Mouse (Mus musculus): ENCODE measurements around the gene Olfr1472. TPM values are rescaled to one million over a fixed set of nuclear protein-coding genes. Genes with fewer than 3 reads are reported as not detected.
"Not testable (repeated sequence)": the region's sequence is repeated elsewhere in the genome, so short reads cannot be mapped to it uniquely, and the experiment has no call there.

The Olfr1472 gene
- not detected in 3 replicates for total RNA-seq (2017)

DNA sequence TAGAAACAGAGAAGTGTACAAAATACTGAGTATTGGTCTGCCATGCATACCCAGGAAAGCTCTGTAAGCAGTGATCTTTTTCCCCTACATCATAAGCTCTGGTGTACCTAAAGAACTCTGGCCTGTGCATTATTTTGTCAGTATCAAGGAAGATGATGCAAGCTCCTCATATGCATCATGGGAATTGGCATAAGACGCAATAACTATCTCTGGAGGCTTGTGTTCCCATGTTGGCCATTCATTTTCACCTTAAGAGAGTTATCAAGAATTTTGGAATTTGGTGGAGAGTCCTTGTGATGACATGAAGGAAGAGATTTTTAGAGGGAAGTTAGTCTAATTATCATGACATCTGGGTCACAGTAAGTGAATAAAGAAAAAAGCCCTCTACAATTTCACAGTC lies at the start of gene Olfr1472:
Gene Olfr1472 (minus strand): TSS at position 101 of the 400 bp plus-strand sequence.
- ATAC-seq (replicated peaks; ENCODE audit: insufficient number of reproducible peaks, low FRiP score, low TSS enrichment, poor library complexity, severe bottlenecking) = no peak

DNA sequence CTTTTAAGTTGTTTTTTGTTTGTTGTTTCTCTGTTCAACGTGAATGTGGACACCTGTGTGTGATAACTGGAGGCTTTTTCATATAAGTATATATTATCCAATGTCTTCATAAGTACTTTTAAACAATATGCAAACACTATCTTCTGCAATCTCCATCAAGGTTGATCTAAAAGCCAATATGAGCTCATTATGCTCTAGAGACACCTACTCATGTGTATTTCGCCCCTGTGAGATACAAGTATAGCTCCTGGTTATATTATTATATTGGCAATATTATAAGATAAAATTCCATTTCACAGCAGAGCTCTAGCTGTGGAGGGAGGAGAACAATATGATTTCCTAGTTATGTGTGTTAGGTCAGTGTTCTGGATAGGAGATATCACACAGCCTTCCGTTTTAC lies 44.4 kb upstream of the Olfr1472 start, which contains the start of gene Olfr1477:
Gene Olfr1477 (plus strand): TSS at position 301 of the 400 bp plus-strand sequence.
- no peak for ATAC-seq (replicated peaks; ENCODE audit: insufficient number of reproducible peaks, low FRiP score, low TSS enrichment, poor library complexity, severe bottlenecking)

DNA sequence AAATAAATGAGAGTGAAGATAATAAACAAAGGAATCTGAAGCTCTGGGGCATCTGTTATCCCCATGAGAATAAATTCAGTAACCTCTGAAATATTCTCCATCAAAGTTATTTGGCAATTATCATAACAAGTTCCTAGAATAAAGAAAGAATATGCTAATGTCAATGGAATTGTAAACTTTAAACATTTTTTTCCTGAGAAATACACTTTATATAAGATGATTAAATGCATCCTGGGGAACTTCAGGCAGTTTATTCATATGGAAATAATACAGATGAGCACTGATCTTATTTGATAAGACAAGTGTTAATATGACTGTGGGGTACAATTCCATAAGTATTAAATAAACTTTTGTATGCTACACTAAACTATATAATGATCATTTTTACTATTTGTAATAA lies 24.2 kb upstream of the Olfr1472 start, which contains the start of gene Olfr1475:
Gene Olfr1475 (minus strand): TSS at position 101 of the 400 bp plus-strand sequence.
- no peak for ATAC-seq (replicated peaks; ENCODE audit: insufficient number of reproducible peaks, low FRiP score, low TSS enrichment, poor library complexity, severe bottlenecking)

DNA sequence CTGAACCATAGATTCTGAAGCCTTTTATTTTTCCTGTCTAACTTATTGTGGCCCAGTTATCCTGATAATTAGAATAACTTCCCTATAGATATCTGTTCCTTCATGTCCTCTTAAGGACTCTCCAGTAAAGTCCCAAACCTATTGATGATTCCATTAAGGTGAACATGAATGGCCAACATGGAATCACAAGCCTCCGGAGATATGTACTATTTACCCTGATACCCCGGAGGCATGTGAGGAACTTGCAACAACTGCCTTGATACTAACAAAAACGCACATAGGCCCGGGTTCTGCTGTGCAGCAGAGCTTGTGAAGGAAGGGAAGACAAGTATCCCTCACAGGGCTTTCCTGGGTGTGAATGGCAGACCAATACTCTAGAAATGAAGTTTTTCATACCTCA lies 13.4 kb upstream of the Olfr1472 start, which contains the start of gene Olfr1474:
Gene Olfr1474 (plus strand): TSS at position 301 of the 400 bp plus-strand sequence.
- ATAC-seq (replicated peaks; ENCODE audit: insufficient number of reproducible peaks, low FRiP score, low TSS enrichment, poor library complexity, severe bottlenecking) = not testable (repeated sequence)

DNA sequence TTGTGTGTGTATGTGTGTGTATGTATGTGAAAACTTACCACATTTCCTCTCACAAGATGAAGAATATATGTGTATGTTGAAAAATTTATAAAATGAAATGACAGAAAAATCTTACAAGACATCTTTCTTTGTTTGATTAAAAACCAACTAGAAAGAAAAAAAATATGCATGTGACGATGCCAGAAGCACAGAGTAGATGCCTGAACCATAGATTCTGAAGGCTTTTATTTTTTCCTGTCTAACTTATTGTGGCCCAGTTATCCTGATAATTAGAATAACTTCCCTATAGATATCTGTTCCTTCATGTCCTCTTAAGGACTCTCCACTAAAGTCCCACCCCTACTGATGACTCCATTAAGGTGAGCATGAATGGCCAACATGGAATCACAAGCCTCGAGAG lies 12.8 kb downstream of the Olfr1472 start, which contains the start of gene Olfr1471:
Gene Olfr1471 (plus strand): TSS at position 301 of the 400 bp plus-strand sequence.
- ATAC-seq (replicated peaks; ENCODE audit: insufficient number of reproducible peaks, low FRiP score, low TSS enrichment, poor library complexity, severe bottlenecking) = not testable (repeated sequence)

DNA sequence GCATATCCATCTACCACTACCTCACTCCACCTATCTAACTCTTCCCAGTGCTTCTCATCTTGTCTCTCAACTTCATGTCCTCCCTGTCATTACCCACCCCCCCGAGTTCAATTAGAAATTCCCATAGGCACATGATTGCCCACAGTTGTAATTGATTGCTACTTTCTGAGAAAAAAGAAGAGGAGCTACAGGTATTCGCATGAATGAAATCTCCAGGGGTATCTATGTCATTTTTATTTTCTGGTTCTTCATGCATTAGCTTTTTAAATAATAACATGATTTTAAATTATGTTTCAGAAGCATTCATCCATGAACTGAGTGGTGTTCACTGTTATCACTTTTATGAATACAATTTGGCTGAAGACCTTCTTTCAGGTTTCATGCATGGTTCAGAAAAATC lies 48.3 kb downstream of the Olfr1472 start, which contains the start of gene Olfr1469:
Gene Olfr1469 (plus strand): TSS at position 301 of the 400 bp plus-strand sequence.
- ATAC-seq (replicated peaks; ENCODE audit: insufficient number of reproducible peaks, low FRiP score, low TSS enrichment, poor library complexity, severe bottlenecking) = no peak

Other genes starting within 250 kb of the Olfr1472 start
- gene Olfr1463, start 224.8 kb downstream of the Olfr1472 start, total RNA-seq (2017) = not detected in 3 replicates
- gene Olfr1465, start 140.5 kb downstream of the Olfr1472 start, total RNA-seq (2017) = not detected in 3 replicates
- gene Olfr1466, start 117.2 kb downstream of the Olfr1472 start, total RNA-seq (2017) = not detected in 3 replicates
- not detected in 3 replicates for gene Olfr1467, start 93.8 kb downstream of the Olfr1472 start, total RNA-seq (2017)
- not detected in 3 replicates for gene Olfr1469, start 48.2 kb downstream of the Olfr1472 start, total RNA-seq (2017)
- not detected in 3 replicates for gene Olfr1471, start 12.7 kb downstream of the Olfr1472 start, total RNA-seq (2017)
- not detected in 3 replicates for gene Olfr1474, start 13.5 kb upstream of the Olfr1472 start, total RNA-seq (2017)
- not detected in 3 replicates for gene Olfr1475, start 24.1 kb upstream of the Olfr1472 start, total RNA-seq (2017)
- gene Olfr1477, start 44.5 kb upstream of the Olfr1472 start, total RNA-seq (2017) = not detected in 3 replicates
- not detected in 3 replicates for gene Olfr1480, start 71.8 kb upstream of the Olfr1472 start, total RNA-seq (2017)
- not detected in 3 replicates for gene Olfr1484, start 127.4 kb upstream of the Olfr1472 start, total RNA-seq (2017)
- not detected in 3 replicates for gene Olfr1487, start 161.3 kb upstream of the Olfr1472 start, total RNA-seq (2017)
- not detected in 3 replicates for gene Olfr1489, start 175.5 kb upstream of the Olfr1472 start, total RNA-seq (2017)
- gene Olfr1490, start 195.0 kb upstream of the Olfr1472 start, total RNA-seq (2017) = not detected in 3 replicates
- not detected in 3 replicates for gene Olfr1491, start 241.2 kb upstream of the Olfr1472 start, total RNA-seq (2017)